Mouse (Mus musculus) bone marrow, adult 2 months (tissue): ENCODE results near the gene Pced1a. TPM values are rescaled to one million over a fixed set of nuclear protein-coding genes. Genes with fewer than 3 reads are reported as not detected.

Experiments
- H3K27ac ChIP-seq: fragments of 200-500 bp; 2 replicates; pipeline ENCODE4 v1.5.1; 2012; ENCODE audit warnings: low read depth, mild to moderate bottlenecking, control low read depth, inconsistent platforms, low read length; ENCODE audit not compliant: control insufficient read depth, poor library complexity, insufficient read depth
- H3K4me1 ChIP-seq: fragments of 200-500 bp; 2 replicates; pipeline ENCODE4 v1.6.1; 2011; ENCODE audit warnings: low read length; ENCODE audit not compliant: control insufficient read depth, insufficient read depth
- H3K4me3 ChIP-seq: fragments of 200-500 bp; replicated peaks from 2 replicates; pipeline ENCODE3; 2011; ENCODE audit warnings: mild to moderate bottlenecking, low read depth, low read length, control low read depth; ENCODE audit not compliant: control insufficient read depth
- CTCF ChIP-seq: fragments of 200-500 bp; IDR thresholded peaks from 2 replicates; pipeline ENCODE4 v1.5.1; 2011; ENCODE audit warnings: low read length, control low read depth; ENCODE audit not compliant: control insufficient read depth, insufficient read depth
- POLR2A ChIP-seq: fragments of 200-500 bp; IDR thresholded peaks from 2 replicates; pipeline ENCODE4 v1.6.1; 2011; ENCODE audit warnings: low read depth, mild to moderate bottlenecking, control low read depth, low read length, borderline replicate concordance; ENCODE audit not compliant: control insufficient read depth
- WGBS: fragments of 180-500 bp; shearing (Covaris S2); methylation state at CpG from one replicate; pipeline ENCODE4 v1.1.7; 2018; 5-methylcytosine and 5-hydroxymethylcytosine counted together
- polyA plus RNA-seq: library from polyadenylated mRNA; stranded (reverse); fragments of >200 nt; gene quantifications from 2 replicates; pipeline ENCODE4 v1.2.4, GENCODE M21; 2011; ENCODE audit warnings: low replicate concordance; ENCODE audit not compliant: missing spikeins, insufficient read depth, insufficient read length

Gene Pced1a
- polyA plus RNA-seq, 1 experiment, result 8.5 TPM

- TF ChIP-seq POLR2A (no peak), CTCF (no peak)
- H3K4me1 ChIP-seq, result no peaks in the 10 kb centered on the region
- WGBS, result 78% methylated on average over 2 of the region's 2 CpGs
- no peak within 1 kb of the TSS for H3K4me3 ChIP-seq
- H3K27ac ChIP-seq, result no peak within 1 kb of the TSS
Measured at GRCm38 (mm10) chr2:130406178-130406577, 18.3 kb downstream of the Pced1a start, which contains the start of gene Tmem239. Gene Tmem239 (plus strand): TSS chr2:130406478.

DNA sequence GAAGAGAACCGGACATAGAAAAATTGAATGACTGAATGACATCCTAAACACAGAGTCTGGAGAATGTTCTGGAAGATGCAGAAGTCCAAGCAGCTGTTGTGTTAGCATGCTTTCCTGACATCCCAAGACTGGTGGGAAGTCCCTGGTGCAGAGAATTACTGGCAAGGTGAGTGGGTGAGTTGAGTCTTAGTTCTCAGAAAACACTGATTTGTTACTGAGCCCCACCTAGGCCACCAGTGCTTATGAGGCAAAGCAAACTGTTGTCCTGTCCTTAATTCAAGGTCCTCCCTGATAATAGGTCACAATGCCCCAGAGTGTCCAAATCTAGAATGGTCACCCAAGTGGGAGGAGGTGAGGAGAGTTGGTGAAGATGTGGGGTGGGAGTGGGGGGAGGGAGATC, 19.6 kb downstream of the Pced1a start, which contains the start of the genes Gm28372 and 1700020A23Rik:
Gm28372 (plus strand) TSS at position 301 of the 400 bp plus-strand sequence.
1700020A23Rik (plus strand) TSS at position 321 of the 400 bp plus-strand sequence.
- Histone ChIP-seq H3K4me1 (no peaks in the 10 kb centered on the region), H3K27ac (no peak within 1 kb of the TSS), H3K4me3 (no peak within 1 kb of the TSS)
- TF ChIP-seq POLR2A, result no peak
- TF ChIP-seq CTCF, result no peak
- 73% methylated on average over 1 of the region's 1 CpGs for WGBS

DNA sequence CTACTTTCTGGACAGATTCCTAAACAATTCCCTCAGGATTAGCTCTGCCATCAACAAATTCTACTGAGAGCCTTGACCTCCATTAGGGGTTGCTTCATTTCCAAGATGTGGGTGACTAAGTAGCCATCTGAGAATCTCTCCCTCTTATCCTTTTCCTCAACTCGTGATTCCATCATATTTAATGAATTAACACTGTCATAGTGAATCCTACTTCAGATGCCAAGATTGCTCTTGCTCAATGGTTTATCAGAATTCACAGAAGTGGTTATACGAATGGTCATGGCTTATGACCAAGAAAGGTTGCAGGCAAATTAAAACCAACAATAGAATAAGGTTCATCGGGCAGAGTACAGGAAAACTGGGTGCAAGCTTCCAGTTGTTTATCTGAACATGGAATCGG, 22.6 kb downstream of the Pced1a start:
- no peak for TF ChIP-seq POLR2A
- TF ChIP-seq CTCF, result no peak
- Histone ChIP-seq H3K4me3 (no peak overlapping the region), H3K4me1 (no peaks in the 10 kb centered on the region), H3K27ac (no peak overlapping the region)
- 73% methylated on average over 4 of the region's 4 CpGs for WGBS

DNA sequence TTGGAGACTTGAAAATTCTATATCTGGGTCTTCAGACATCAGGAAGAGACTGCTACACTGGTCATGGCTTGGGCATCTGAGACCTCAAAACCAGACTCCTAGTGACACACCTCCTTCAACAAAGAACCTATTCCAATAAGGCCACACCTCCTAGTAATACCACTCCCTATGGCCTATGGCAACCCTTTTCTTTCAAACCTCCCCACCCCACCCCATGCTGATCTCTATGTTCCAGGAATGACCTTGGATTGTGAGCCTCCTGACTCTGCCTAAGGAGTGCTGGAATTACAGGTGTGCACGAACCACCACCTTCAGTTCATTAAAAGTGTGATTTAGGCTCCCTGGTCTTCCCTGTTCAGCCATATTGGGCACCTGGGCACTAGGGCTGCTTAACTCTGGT, 24.5 kb downstream of the Pced1a start:
- no peaks in the 10 kb centered on the region for H3K4me1 ChIP-seq
- H3K4me3 ChIP-seq, result no peak overlapping the region
- 76% methylated on average over 1 of the region's 1 CpGs for WGBS
- no peak for TF ChIP-seq POLR2A
- no peak overlapping the region for H3K27ac ChIP-seq

GRCm38 (mm10) chr2:130398091-130398490, 26.4 kb downstream of the Pced1a start:
- no peak overlapping the region for H3K4me3 ChIP-seq

GRCm38 (mm10) chr2:130397186-130397985, 27.1 kb downstream of the Pced1a start, which contains the start of gene Cpxm1:
Gene Cpxm1 (minus strand): TSS chr2:130397574.
- 3% methylated on average over 46 of the region's 53 CpGs for WGBS
- H3K27ac ChIP-seq, result no peak within 1 kb of the TSS
- H3K4me3 ChIP-seq, result no peak within 1 kb of the TSS
- H3K4me1 ChIP-seq, result no peaks in the 10 kb centered on the region
- no peak for TF ChIP-seq CTCF
- no peak; the same call in 1 of the 2 replicates for TF ChIP-seq POLR2A

More at GRCm38 (mm10) chr2:130398091-130398490, 26.4 kb downstream of the Pced1a start:
- TF ChIP-seq POLR2A (no peak), CTCF (no peak)
- WGBS, result 17% methylated on average over 14 of the region's 14 CpGs
- Histone ChIP-seq H3K27ac (no peak overlapping the region), H3K4me1 (no peaks in the 10 kb centered on the region)

DNA sequence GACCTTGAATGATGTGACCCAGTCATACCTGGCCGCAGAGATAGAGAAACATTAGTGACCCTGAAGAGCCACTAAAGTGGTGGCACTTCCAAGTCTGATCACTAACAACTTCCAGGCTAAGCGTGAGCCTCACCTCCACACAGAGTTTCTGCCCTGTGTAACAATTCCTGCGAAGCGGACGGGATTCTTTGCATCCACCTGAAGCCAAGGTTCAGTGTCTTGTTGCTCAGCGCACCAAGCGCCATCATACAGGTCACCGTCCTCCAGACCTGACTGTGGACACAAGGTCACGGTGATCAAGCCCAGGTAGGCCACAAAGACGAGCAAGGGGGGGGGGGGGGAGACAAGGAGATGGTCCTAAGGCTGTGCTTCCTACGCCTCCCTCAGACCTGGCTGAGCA, 28.8 kb downstream of the Pced1a start:
- no peaks in the 10 kb centered on the region for H3K4me1 ChIP-seq
- no peak overlapping the region for H3K27ac ChIP-seq
- no peak for TF ChIP-seq POLR2A
- TF ChIP-seq CTCF, result no peak
- H3K4me3 ChIP-seq, result no peak overlapping the region
- WGBS, result 89% methylated on average over 11 of the region's 11 CpGs

- Histone ChIP-seq H3K27ac (no peak overlapping the region), H3K4me3 (no peak overlapping the region), H3K4me1 (no peaks in the 10 kb centered on the region)
- TF ChIP-seq CTCF (no peak), POLR2A (no peak)
- WGBS, result 68% methylated on average over 3 of the region's 3 CpGs
Measured at GRCm38 (mm10) chr2:130392836-130393235, 31.7 kb downstream of the Pced1a start.
